Mouse (Mus musculus) embryonic fibroblast, embryonic 13.5 days (primary cell): ENCODE data around the gene Phactr4. TPM values are rescaled to one million over a fixed set of nuclear protein-coding genes. Genes with fewer than 3 reads are reported as not detected.
A peak's percentile ranks its signal among the peaks of the same experiment; 100 is the strongest.

Experiments
- H3K27ac ChIP-seq: 2 replicates; pipeline ENCODE4 v1.5.1; 2012; ENCODE audit warnings: low read length, control low read depth, inconsistent platforms; ENCODE audit not compliant: insufficient read depth
- H3K4me1 ChIP-seq: 2 replicates; pipeline ENCODE4 v1.6.1; 2011; ENCODE audit warnings: low read length; ENCODE audit not compliant: control insufficient read depth, insufficient read depth
- H3K4me3 ChIP-seq: 2 replicates; pipeline ENCODE4 v1.5.1; 2011; ENCODE audit warnings: mild to moderate bottlenecking, control low read depth, low read length; ENCODE audit not compliant: insufficient read depth
- CTCF ChIP-seq: IDR thresholded peaks from 2 replicates; pipeline ENCODE4 v1.5.1; 2011; ENCODE audit warnings: mild to moderate bottlenecking, control low read depth, low read length, moderate library complexity, borderline replicate concordance; ENCODE audit not compliant: insufficient read depth
- POLR2A ChIP-seq: IDR thresholded peaks from 2 replicates; pipeline ENCODE4 v1.6.1; 2011; ENCODE audit warnings: low read depth, mild to moderate bottlenecking, control low read depth, low read length, moderate library complexity
- polyA plus RNA-seq: library from polyadenylated mRNA; stranded (reverse); fragments of >200 nt; gene quantifications from 2 replicates; pipeline ENCODE4 v1.2.4, GENCODE M21; 2011; ENCODE audit warnings: low read depth; ENCODE audit not compliant: missing spikeins, insufficient read length

Phactr4 gene
- polyA plus RNA-seq, 1 experiment, result 28.5 TPM

DNA sequence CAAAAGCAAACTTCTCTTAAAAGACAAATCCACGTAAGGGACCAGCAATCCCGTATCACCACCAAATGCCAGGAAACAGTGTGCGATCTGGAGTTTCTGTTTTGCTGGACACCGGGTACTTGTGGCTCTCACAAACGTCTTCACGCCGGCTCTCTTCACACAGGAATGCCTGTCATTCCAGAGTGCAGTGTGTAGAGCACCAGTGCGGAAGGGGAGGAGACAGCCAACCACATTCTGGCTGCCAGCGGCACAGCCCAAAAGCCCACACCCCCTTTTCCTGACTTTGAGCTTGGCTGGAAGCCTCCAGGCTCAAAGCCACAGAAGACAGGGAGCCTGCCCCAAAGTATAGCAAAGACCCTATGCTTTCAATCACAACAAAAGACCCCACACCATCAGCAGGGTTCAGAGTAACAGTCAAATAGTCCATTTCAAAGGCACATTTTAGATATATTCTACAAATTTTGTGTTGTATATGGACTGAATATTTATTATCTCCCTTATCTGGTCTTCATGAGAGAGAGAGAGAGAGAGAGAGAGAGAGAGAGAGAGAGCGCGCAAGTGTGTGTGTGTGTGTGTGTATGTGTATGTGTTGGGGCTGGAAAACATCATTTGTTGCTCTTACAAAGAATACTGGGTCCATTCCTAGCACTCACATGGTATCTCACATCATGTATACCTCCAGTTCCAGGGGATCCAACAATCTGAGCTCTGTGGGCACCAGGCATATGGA, 24.1 kb downstream of the Phactr4 start:
- peak overlapping the region; percentile 85 for H3K27ac ChIP-seq
- no peak for TF ChIP-seq CTCF
- TF ChIP-seq POLR2A, result peak; percentile 95
- peaks cover 8% of the 10 kb centered on the region for H3K4me1 ChIP-seq
- H3K4me3 ChIP-seq, result peak overlapping the region; percentile 86

DNA sequence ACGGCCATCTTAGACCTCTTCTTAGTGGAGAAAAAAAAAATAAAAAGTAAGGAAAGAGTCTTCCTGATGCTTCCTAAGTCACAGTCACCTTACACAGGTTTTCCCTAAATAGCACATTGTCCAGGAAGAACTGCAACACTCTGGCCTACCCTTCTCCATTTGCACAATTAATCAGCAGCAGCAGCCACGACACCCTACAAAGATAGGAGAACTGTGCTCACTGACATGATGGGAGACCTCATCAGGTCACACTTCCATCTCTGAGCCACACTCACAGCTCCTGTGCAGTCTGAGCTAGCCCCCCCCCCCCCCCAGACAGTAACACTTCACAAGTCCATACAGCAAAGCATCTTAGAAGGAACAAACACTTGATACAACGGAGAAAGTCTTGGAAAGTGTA, 25.2 kb downstream of the Phactr4 start:
- Histone ChIP-seq H3K4me3 (peak overlapping the region; percentile 60), H3K27ac (peak overlapping the region; percentile 85; the same call in 1 of the 2 replicates), H3K4me1 (peaks cover 8% of the 10 kb centered on the region)
- TF ChIP-seq POLR2A (no peak), CTCF (no peak)

DNA sequence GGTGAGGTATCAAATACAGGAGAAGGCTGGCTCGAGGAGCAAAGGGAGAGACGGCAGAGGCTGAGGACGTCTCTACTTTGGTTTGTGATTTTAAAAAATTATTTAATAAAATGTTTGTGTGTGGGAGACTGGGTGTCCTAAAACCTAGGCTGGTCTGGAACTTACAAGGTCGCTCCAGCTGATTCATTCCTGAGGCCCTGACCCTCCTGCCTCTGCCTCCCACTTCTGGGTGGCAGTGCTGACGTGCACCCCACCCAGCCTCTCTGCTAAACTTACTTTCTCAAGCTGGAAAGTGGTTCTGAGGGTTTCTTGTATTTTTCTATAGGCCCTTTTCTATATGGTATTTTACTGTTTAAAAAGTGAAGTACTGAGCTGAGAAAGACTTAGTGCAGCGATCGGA, 26.0 kb downstream of the Phactr4 start:
- TF ChIP-seq POLR2A, result no peak
- peaks cover 4% of the 10 kb centered on the region; the same call in 1 of the 2 replicates for H3K4me1 ChIP-seq
- peak overlapping the region; percentile 60 for H3K4me3 ChIP-seq
- no peak overlapping the region for H3K27ac ChIP-seq

DNA sequence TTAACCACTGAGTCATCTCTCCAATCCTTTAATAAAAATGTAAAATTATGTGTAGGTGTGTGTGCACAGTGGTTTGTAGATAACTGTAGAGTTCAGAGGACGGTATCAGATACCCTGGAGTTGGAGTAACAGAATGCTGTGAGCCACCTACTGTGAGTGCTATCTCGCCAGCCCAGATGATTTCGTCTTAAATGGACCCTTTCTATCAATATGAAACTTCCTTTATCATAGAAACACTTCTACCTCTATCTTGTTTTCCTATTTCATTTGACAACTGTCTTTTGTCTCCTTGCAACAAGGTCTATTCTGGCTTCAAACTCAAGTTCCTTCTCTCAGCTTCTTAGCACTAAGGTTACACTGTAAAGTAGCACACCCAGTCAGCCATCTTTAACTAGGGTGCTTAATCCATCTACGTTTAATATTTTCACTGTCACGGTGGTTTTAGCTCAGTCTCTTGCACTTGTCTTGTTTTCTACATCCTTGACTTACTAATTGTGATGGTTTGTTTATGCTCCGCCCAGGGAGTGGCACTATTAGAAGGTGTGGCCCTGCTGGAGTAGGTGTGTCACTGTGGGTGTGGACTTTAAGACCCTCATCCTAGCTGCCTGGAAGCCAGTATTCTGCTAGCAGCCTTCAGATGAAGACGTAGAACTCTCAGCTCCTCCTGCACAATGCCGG, 31.1 kb downstream of the Phactr4 start:
- Histone ChIP-seq H3K4me1 (peaks cover 5% of the 10 kb centered on the region), H3K4me3 (no peak overlapping the region), H3K27ac (no peak overlapping the region)
- no peak for TF ChIP-seq POLR2A
- no peak for TF ChIP-seq CTCF

DNA sequence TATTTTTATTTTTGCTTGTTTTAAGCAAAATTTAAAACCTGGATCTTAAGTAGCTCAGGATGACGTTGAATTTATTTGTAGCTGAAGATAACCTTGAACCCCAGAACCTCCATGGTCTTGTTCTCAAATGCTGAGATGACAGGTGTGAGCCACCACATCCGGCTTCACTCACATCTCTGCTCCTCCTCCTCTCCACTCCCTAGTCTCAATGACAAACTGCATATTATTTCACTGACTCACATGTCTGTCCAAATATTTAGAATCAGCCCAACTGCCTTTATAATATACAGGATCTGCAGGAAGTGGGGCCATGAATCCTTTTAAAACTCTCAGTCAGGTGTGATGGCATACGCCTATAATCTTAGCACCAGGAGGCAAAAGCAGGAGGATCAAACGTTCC, 33.0 kb downstream of the Phactr4 start:
- no peak for TF ChIP-seq CTCF
- no peak for TF ChIP-seq POLR2A
- H3K4me3 ChIP-seq, result no peak overlapping the region
- no peak overlapping the region for H3K27ac ChIP-seq
- peaks cover 2% of the 10 kb centered on the region; the same call in 1 of the 2 replicates for H3K4me1 ChIP-seq

GRCm38 (mm10) chr4:132387617-132388016, 34.7 kb downstream of the Phactr4 start:
- Histone ChIP-seq H3K27ac (no peak overlapping the region), H3K4me1 (peaks cover 2% of the 10 kb centered on the region; the same call in 1 of the 2 replicates), H3K4me3 (no peak overlapping the region)
- TF ChIP-seq CTCF, result no peak
- TF ChIP-seq POLR2A, result no peak

DNA sequence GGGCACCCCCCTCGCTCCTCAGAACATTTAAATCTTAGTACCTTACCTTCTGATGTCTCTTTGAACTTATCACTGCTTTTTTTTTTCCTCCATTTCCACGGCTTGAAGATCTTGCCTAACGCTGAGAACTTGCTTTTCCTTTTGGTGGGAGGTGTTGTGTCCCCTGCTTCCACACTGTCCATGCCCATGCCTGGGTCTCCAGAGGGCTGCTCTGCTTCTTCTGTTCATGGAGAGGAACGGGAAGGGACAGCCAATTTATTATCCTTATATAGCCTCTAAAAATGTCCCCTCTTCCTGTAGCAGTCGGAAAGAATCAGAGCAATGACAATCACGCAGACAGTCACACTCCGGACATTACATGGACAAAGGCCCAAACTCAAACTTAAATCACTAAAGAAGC, 35.4 kb downstream of the Phactr4 start:
- no peak overlapping the region for H3K27ac ChIP-seq
- TF ChIP-seq POLR2A, result no peak
- no peak for TF ChIP-seq CTCF
- peaks cover 2% of the 10 kb centered on the region; the same call in 1 of the 2 replicates for H3K4me1 ChIP-seq
- H3K4me3 ChIP-seq, result no peak overlapping the region

DNA sequence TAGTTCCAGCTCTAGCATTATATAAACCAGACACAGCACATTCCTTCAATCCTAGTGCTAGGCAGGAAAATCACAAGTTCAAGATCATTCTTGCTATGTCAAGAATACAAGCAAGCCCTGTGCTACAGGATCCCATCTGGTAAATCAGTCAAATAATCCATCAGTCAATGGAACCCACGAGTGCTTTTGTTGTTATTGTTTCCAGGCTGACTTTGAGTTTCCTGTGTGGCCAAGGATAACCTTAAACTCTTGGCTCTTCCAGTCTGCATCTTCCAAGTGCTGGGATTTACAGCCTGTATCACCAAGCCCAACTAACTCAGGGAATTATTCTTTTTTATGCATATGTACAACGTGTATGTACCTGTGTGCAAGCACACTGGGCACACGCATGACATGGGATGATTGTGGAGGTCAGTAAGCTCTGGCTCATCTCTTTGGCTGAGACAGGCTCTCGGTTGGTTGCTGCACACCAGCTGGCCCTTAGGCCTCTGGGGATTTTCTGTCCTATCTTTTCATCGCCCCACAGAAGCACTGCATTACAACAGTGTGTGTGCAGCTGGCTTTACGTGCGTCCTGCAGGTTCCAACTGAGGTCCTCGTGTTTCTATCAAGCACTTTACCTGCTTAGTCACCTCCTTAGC, 36.4 kb downstream of the Phactr4 start:
- Histone ChIP-seq H3K27ac (no peak overlapping the region), H3K4me1 (peaks cover 2% of the 10 kb centered on the region; the same call in 1 of the 2 replicates), H3K4me3 (no peak overlapping the region)
- TF ChIP-seq CTCF (no peak), POLR2A (no peak)

- TF ChIP-seq POLR2A (no peak), CTCF (no peak)
- no peak overlapping the region for H3K27ac ChIP-seq
- no peak overlapping the region for H3K4me3 ChIP-seq
- H3K4me1 ChIP-seq, result no peaks in the 10 kb centered on the region
Measured at GRCm38 (mm10) chr4:132383455-132383854, 38.8 kb downstream of the Phactr4 start.

- Histone ChIP-seq H3K4me3 (no peak overlapping the region), H3K4me1 (no peaks in the 10 kb centered on the region), H3K27ac (no peak overlapping the region)
- TF ChIP-seq POLR2A, result no peak
- no peak for TF ChIP-seq CTCF
Measured at GRCm38 (mm10) chr4:132382296-132382695, 40.0 kb downstream of the Phactr4 start.
